Mouse (Mus musculus) CH12.LX (cell line): ENCODE data around the gene Med10. TPM values are rescaled to one million over a fixed set of nuclear protein-coding genes. Genes with fewer than 3 reads are reported as not detected.

Source experiments
- DNase-seq: peaks from one replicate; pipeline ENCODE4 v3.0.0-alpha.2; 2013; ENCODE audit errors: extremely low read depth
- H3K27ac ChIP-seq: 2 replicates; pipeline ENCODE4 v1.5.1; 2012; ENCODE audit warnings: low read depth, mild to moderate bottlenecking, control low read depth, moderate library complexity; ENCODE audit not compliant: insufficient read depth
- H3K27me3 ChIP-seq: replicated peaks from 2 replicates; pipeline ENCODE3; 2012; ENCODE audit warnings: inconsistent platforms
- H3K36me3 ChIP-seq, 2 experiments: replicated peaks in 1 of 2; 2 replicates each; pipeline versions ENCODE3 to v1.6.1; 2012; ENCODE audit warnings: inconsistent platforms in 1 of 2, low read length in 1 of 2, mild to moderate bottlenecking in 1 of 2, mixed read lengths in 1 of 2, moderate library complexity in 1 of 2; ENCODE audit not compliant: control insufficient read depth in 1 of 2, insufficient read depth in 1 of 2
- H3K4me1 ChIP-seq, 2 experiments: 2 replicates each; pipeline ENCODE4 v1.6.1; 2012; ENCODE audit warnings: inconsistent platforms in 1 of 2, moderate library complexity in 1 of 2; ENCODE audit not compliant: insufficient read depth in 2 of 2, control insufficient read depth in 1 of 2
- H3K4me2 ChIP-seq: 2 replicates; pipeline ENCODE4 v1.6.1; 2012; ENCODE audit warnings: low read depth, mild to moderate bottlenecking, control low read depth; ENCODE audit not compliant: poor library complexity, insufficient read depth, severe bottlenecking
- H3K4me3 ChIP-seq, 3 experiments: fragments of 150-350 bp in 1 of 3; sonication (generic) in 1 of 3; replicated peaks in 1 of 3; 2 replicates each; pipeline versions ENCODE3 to v1.5.1; 2011 to 2012; ENCODE audit warnings: low read depth in 2 of 3, low read length in 2 of 3, mild to moderate bottlenecking in 2 of 3, moderate library complexity in 2 of 3, control low read depth in 1 of 3, improper control_type of control experiment in 1 of 3, inconsistent platforms in 1 of 3, mixed read lengths in 1 of 3; ENCODE audit not compliant: poor library complexity in 1 of 3
- H3K79me2 ChIP-seq: replicated peaks from 2 replicates; pipeline ENCODE4 v1.6.1; 2012; ENCODE audit warnings: mild to moderate bottlenecking, moderate library complexity; ENCODE audit not compliant: control insufficient read depth, poor library complexity, insufficient read depth, severe bottlenecking; ENCODE audit errors: extremely low read depth
- H3K9ac ChIP-seq: 2 replicates; pipeline ENCODE4 v1.6.1; 2012; ENCODE audit warnings: low read depth, mild to moderate bottlenecking, control low read depth, moderate library complexity; ENCODE audit not compliant: insufficient read depth
- H3K9me3 ChIP-seq: replicated peaks from 2 replicates; pipeline ENCODE3; 2012; ENCODE audit warnings: low read length, inconsistent platforms, mixed read lengths
- CHD1 ChIP-seq: IDR thresholded peaks from 2 replicates; pipeline ENCODE4 v1.6.1; 2012; ENCODE audit warnings: low read depth, low read length, improper control_type of control experiment, inconsistent platforms
- CTCF ChIP-seq, 2 experiments: IDR thresholded peaks in 1 of 2; conservative IDR thresholded peaks in 1 of 2; 2 replicates each; pipeline ENCODE4 v1.5.1; 2011 to 2012; ENCODE audit warnings: low read depth in 2 of 2, low read length in 2 of 2, improper control_type of control experiment in 1 of 2, inconsistent platforms in 1 of 2, mild to moderate bottlenecking in 1 of 2, moderate library complexity in 1 of 2
- ELF1 ChIP-seq: IDR thresholded peaks from 2 replicates; pipeline ENCODE4 v1.6.1; 2014; ENCODE audit warnings: low read depth, mild to moderate bottlenecking, inconsistent platforms, low read length, improper control_type of control experiment
- EP300 ChIP-seq: IDR thresholded peaks from 2 replicates; pipeline ENCODE4 v1.6.1; 2011; ENCODE audit warnings: low read length, improper control_type of control experiment
- HCFC1 ChIP-seq: IDR thresholded peaks from 2 replicates; pipeline ENCODE4 v1.6.1; 2012; ENCODE audit warnings: low read depth, mild to moderate bottlenecking, inconsistent platforms, low read length, improper control_type of control experiment
- JUN ChIP-seq: IDR thresholded peaks from 2 replicates; pipeline ENCODE4 v1.6.1; 2011; ENCODE audit warnings: low read depth, mild to moderate bottlenecking, low read length, improper control_type of control experiment, moderate library complexity; ENCODE audit not compliant: insufficient read depth
- JUND ChIP-seq: conservative IDR thresholded peaks from 2 replicates; pipeline ENCODE4 v1.6.1; 2011; ENCODE audit warnings: low read depth, low read length, improper control_type of control experiment
- KAT2A ChIP-seq: IDR thresholded peaks from 2 replicates; pipeline ENCODE4 v1.6.1; 2012; ENCODE audit warnings: low read length, improper control_type of control experiment, inconsistent platforms; ENCODE audit not compliant: insufficient replicate concordance
- MAFK ChIP-seq: IDR thresholded peaks from 2 replicates; pipeline ENCODE4 v1.6.1; 2011; ENCODE audit warnings: low read length, improper control_type of control experiment; ENCODE audit not compliant: insufficient replicate concordance
- MEF2A ChIP-seq: IDR thresholded peaks from 2 replicates; pipeline ENCODE4 v1.6.1; 2014; ENCODE audit warnings: low read depth, mild to moderate bottlenecking, inconsistent platforms, low read length, improper control_type of control experiment, borderline replicate concordance
- NRF1 ChIP-seq: IDR thresholded peaks from 2 replicates; pipeline ENCODE4 v1.6.1; 2014; ENCODE audit warnings: low read depth, mild to moderate bottlenecking, inconsistent platforms, low read length, improper control_type of control experiment, moderate library complexity
- PAX5 ChIP-seq: IDR thresholded peaks from 2 replicates; pipeline ENCODE4 v1.6.1; 2012; ENCODE audit warnings: low read length, inconsistent platforms, mixed read lengths
- SIN3A ChIP-seq: IDR thresholded peaks from 2 replicates; pipeline ENCODE4 v1.6.1; 2012; ENCODE audit warnings: low read length, improper control_type of control experiment, inconsistent platforms
- USF1 ChIP-seq: IDR thresholded peaks from 2 replicates; pipeline ENCODE4 v1.6.1; 2014; ENCODE audit warnings: low read depth, mild to moderate bottlenecking, inconsistent platforms, low read length, improper control_type of control experiment
- ZMIZ1 ChIP-seq: IDR thresholded peaks from 2 replicates; pipeline ENCODE4 v1.6.1; 2012; ENCODE audit warnings: low read depth, mild to moderate bottlenecking, inconsistent platforms, low read length, improper control_type of control experiment
- ZNF384 ChIP-seq: IDR thresholded peaks from 2 replicates; pipeline ENCODE4 v1.6.1; 2012; ENCODE audit warnings: low read depth, low read length, improper control_type of control experiment, inconsistent platforms
- dilution Hi-C: fragments of 300-500 bp; cut with MboI; formaldehyde crosslinking; loops from 2 replicates; pipeline ENCODE4 v1.14.3; 2020; ENCODE audit warnings: low sequenced_read_pairs; ENCODE audit not compliant: extremely low pct_unique_long_range_greater_than_20kb, extremely low pct_ligation_motif_present
- in situ Hi-C: fragments of 300-500 bp; cut with MboI; formaldehyde crosslinking; loops from 3 replicates; pipeline ENCODE4 v1.14.3; 2019; ENCODE audit warnings: low sequenced_read_pairs, low pct_ligation_motif_present, low pct_unique_long_range_greater_than_20kb, mixed read lengths
- polyA plus RNA-seq: library from polyadenylated mRNA; unstranded; fragments of >175 nt; gene quantifications from 2 replicates; pipeline ENCODE4 v1.2.1, GENCODE M21; 2012; ENCODE audit warnings: low read depth; ENCODE audit not compliant: insufficient read length
- total RNA-seq, 2 experiments: library from RNA; depleted of rRNA; stranded (reverse); fragments of 300-350 nt in 1 of 2; fragments of >200 nt in 1 of 2; gene quantifications; 2 replicates each; pipeline ENCODE4 v1.2.3; 2012 to 2014

Gene Med10
- total RNA-seq (2012; rRNA removed) (58.6 and 65.8 TPM in 2 replicates), total RNA-seq (2014; rRNA removed) (72.6 and 74.7 TPM in 2 replicates), polyA plus RNA-seq (78.4 and 78.7 TPM in 2 replicates)

DNA sequence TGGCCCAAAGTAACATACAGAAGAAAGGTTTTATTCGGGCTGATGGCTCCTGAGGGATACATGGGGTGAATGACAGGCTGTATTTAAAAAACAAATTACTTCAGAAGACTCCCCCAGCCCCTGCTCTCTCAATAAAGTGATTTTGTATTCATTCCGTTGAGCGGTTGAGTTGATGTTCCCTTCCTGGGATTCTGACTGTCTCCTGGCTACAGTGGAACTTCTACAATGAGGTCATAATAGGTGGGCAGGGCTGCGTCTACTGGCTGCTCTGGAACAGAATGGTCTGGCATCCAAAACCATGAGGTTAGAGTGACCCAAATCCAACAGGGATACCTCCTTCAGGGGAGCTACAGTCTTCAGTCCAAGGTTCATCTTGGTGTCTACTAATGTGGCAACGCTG is at the start of gene Med10:
Med10 (plus strand) TSS at position 301 of the 400 bp plus-strand sequence.
- no peak within 1 kb of the TSS for H3K4me2 ChIP-seq
- H3K4me3 ChIP-seq = no peak within 1 kb of the TSS
- H3K9ac ChIP-seq = no peak within 1 kb of the TSS
- in situ Hi-C loops (loop anchor here (25.0 kb wide), 1 partner anchor 1215 kb away; the partner anchor contains the start of genes 1700001L19Rik, Fastkd3 and Mtrr), dilution Hi-C loops (no loop called here)
- H3K9me3 ChIP-seq = no peaks in the 10 kb centered on the region
- no peaks in the 10 kb centered on the region for H3K36me3 ChIP-seq
- DNase-seq = no peak
- no peak for TF ChIP-seq SIN3A
- TF ChIP-seq MAFK = no peak
- TF ChIP-seq ELF1 = no peak
- no peak for TF ChIP-seq CTCF (conservative IDR thresholded peaks at IDR 0.05 in 1 of 2, IDR thresholded peaks at IDR 0.05 in 1 of 2; ENCODE audit: low read depth in 2 of 2, low read length in 2 of 2)
- TF ChIP-seq PAX5 = no peak
- no peak for TF ChIP-seq MEF2A
- no peak for TF ChIP-seq KAT2A
- TF ChIP-seq JUN = no peak
- peaks cover 49% of the 10 kb centered on the region for H3K27me3 ChIP-seq
- H3K27ac ChIP-seq = no peak within 1 kb of the TSS
- no peaks in the 10 kb centered on the region for H3K4me1 ChIP-seq
- no peaks in the 10 kb centered on the region for H3K79me2 ChIP-seq

DNA sequence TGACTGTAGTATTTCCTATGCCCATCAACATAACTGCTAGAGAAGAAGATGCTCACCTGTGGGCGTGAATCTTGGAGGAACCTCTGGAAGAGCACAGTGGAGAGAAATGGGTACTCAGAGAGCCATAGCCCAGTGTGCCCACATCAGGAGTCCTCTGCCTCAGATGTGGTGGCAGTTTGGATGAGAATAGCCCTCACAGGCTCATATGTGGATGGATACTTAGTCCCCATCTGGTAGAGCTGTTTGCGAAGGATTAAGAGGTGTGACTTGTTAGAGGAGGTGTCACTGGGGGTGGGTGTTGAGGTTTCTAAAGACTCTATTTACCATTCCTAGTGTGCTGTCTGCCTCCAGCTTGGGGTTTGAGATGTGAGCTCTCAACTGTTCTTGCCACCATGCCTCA is 49.3 kb upstream of the Med10 start:
- H3K4me1 ChIP-seq = no peaks in the 10 kb centered on the region
- dilution Hi-C loops (no loop called here), in situ Hi-C loops (no loop called here)
- H3K36me3 ChIP-seq = no peaks in the 10 kb centered on the region
- no peak overlapping the region for H3K4me2 ChIP-seq
- no peak overlapping the region for H3K9ac ChIP-seq
- TF ChIP-seq NRF1 = no peak
- TF ChIP-seq MAFK = no peak
- no peak for TF ChIP-seq CHD1
- no peak for TF ChIP-seq USF1
- TF ChIP-seq KAT2A = no peak
- no peak for TF ChIP-seq ZNF384
- TF ChIP-seq HCFC1 = no peak
- TF ChIP-seq PAX5 = no peak
- TF ChIP-seq JUND = no peak
- no peak for TF ChIP-seq ZMIZ1
- TF ChIP-seq ELF1 = no peak
- TF ChIP-seq SIN3A = no peak
- TF ChIP-seq EP300 = no peak
- no peaks in the 10 kb centered on the region for H3K79me2 ChIP-seq
- DNase-seq = no peak
- H3K4me3 ChIP-seq = no peak overlapping the region
- peaks cover 3% of the 10 kb centered on the region for H3K9me3 ChIP-seq
- peaks cover 49% of the 10 kb centered on the region for H3K27me3 ChIP-seq
- H3K27ac ChIP-seq = no peak overlapping the region
